Mouse (Mus musculus): ENCODE data around the gene Scn7a. TPM values are rescaled to one million over a fixed set of nuclear protein-coding genes. Genes with fewer than 3 reads are reported as not detected.

The Scn7a gene
- polyA plus RNA-seq, 1 experiment from 2014 or later: 0.03 TPM

DNA sequence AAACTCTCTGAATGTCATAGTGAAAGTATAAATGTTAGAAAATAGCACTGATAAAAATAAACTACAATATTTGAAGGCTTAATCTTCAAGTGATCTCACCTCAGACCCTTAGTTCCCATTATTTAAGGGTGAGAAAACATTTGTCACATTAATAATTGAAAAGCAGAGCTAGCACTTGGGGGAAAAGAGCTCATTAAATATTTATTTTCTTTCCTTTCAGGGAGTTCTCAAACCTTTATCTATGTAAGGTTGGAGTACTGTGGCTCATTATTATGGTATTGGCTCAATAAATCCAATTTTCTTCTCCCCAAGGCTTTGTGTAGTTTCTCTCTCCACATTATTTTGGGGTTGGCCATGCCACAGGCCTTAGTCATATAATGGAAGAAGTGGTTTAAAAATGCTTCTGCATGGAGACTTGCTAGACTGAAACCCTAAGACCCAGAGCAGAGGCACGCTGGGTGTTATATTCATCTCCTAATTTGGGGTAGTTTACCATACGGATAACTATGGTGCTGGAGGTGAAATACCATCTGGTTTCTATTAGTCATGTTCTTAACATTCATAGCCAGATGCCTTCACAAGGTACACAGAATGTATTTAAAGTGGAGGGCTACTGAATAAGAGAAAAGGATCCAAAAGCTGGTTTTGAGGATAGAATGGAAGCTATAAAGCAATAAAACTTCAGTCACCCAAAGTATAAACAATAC lies 57.7 kb downstream of the Scn7a start:
- Histone ChIP-seq H3K27ac (no peak overlapping the region), H3K36me3 (ENCODE audit: poor library complexity, severe bottlenecking) (no peaks in the 10 kb centered on the region), H3K4me2 (no peak overlapping the region), H3K4me3 (no peak overlapping the region), H3K27me3 (no peaks in the 10 kb centered on the region), H3K9me3 (replicated peaks) (no peaks in the 10 kb centered on the region), H3K4me1 (no peaks in the 10 kb centered on the region), H3K9ac (no peak overlapping the region)
- no peak for ATAC-seq
- 61% methylated on average over 2 of the region's 2 CpGs for WGBS

DNA sequence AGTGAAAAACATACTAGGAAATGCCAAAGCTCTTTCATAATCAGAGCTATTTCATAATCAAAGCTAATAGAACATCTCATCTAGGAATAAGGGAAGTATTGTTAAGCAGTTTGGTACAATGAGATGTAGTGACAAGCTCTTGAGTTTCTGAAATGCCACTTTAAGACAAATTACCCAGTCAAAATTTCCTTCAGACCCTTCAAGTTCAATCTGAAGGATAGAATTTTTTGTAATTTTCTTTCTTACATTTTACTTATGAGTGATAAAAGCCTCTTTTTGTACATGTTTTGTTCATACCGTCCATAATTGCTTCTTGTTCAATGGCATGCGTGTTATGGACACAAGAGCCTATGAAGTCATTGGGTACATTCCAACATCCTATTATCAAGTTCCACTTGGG lies 72.6 kb downstream of the Scn7a start:
- ATAC-seq: no peak
- Histone ChIP-seq H3K36me3 (ENCODE audit: poor library complexity, severe bottlenecking) (no peaks in the 10 kb centered on the region), H3K4me1 (no peaks in the 10 kb centered on the region), H3K27ac (no peak overlapping the region), H3K27me3 (no peaks in the 10 kb centered on the region), H3K4me2 (no peak overlapping the region), H3K4me3 (no peak overlapping the region), H3K9ac (no peak overlapping the region), H3K9me3 (replicated peaks) (no peaks in the 10 kb centered on the region)
- WGBS: 73% methylated on average over 2 of the region's 2 CpGs

DNA sequence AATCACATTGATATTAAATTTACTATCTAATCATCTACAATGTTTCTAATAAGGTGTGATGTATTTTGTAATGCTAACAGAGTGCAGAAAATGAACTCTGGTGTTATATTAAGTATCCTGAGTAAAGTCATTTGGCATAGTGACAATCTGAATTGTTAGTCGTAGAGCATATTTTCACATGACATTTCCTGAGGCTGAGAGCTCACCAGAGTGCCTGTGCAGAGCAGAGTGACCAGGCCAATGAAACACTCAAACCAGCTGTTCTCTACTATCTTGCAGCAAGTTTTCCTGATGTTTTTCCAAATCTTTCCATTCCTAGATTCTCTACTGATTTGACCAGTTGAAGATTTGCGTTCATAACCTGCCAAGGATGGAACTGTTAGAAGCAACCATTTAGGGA lies 92.4 kb downstream of the Scn7a start:
- no peaks in the 10 kb centered on the region for H3K9me3 ChIP-seq (replicated peaks)
- no peak overlapping the region for H3K9ac ChIP-seq
- no peaks in the 10 kb centered on the region for H3K27me3 ChIP-seq
- WGBS: 89% methylated on average over 2 of the region's 2 CpGs
- no peaks in the 10 kb centered on the region for H3K36me3 ChIP-seq (ENCODE audit: poor library complexity, severe bottlenecking)
- H3K4me1 ChIP-seq: no peaks in the 10 kb centered on the region
- H3K27ac ChIP-seq: no peak overlapping the region
- no peak overlapping the region for H3K4me3 ChIP-seq
- H3K4me2 ChIP-seq: no peak overlapping the region
- no peak for ATAC-seq

DNA sequence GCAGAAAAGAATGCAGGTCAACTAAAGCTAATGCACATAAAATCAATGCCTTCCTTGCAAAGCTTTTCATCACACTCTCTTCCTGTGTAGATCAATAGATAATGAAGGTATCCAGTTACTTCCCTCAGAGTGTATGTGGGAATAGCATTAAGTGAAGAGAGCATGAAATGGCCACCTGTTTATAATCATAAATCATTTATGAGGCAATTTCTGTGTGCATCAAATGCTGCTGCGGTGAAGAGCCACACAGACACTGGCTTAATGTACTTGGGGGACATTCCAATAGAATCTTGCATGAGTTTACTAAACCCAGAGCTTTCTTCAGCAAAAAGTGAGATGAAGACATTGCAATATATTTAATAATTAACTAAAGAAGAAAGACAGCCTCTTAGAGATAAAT lies 122.7 kb downstream of the Scn7a start:
- no peak for ATAC-seq
- no peak overlapping the region for H3K4me2 ChIP-seq
- no peak overlapping the region for H3K9ac ChIP-seq
- H3K27me3 ChIP-seq: no peaks in the 10 kb centered on the region
- no peak overlapping the region for H3K27ac ChIP-seq
- no peaks in the 10 kb centered on the region for H3K9me3 ChIP-seq (replicated peaks)
- 80% methylated on average over 1 of the region's 1 CpGs for WGBS
- H3K4me1 ChIP-seq: no peaks in the 10 kb centered on the region
- H3K4me3 ChIP-seq: no peak overlapping the region
- H3K36me3 ChIP-seq (ENCODE audit: poor library complexity, severe bottlenecking): no peaks in the 10 kb centered on the region

DNA sequence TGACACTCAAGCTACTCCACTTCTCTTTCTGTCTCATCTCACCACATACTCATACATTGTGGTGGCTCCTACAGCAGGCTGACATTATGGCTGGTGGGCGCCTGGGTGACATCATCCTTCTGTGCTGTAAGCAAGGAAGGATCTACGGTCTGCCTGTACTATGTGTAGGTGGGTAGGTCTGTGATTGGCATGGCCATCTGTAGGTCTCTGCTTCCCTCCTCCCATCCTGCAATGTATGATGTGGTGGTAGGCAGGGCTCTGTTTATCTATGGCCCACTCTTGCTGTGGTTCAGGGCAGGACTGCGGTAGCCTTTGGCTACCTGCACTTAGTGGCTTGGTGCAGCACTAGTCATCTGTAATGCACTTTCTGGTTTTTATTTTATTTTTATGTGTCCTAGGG lies 128.3 kb downstream of the Scn7a start:
- Histone ChIP-seq H3K4me1 (no peaks in the 10 kb centered on the region), H3K9ac (no peak overlapping the region), H3K4me3 (no peak overlapping the region), H3K36me3 (ENCODE audit: poor library complexity, severe bottlenecking) (no peaks in the 10 kb centered on the region), H3K4me2 (no peak overlapping the region), H3K27ac (no peak overlapping the region), H3K27me3 (no peaks in the 10 kb centered on the region), H3K9me3 (replicated peaks) (no peaks in the 10 kb centered on the region)
- ATAC-seq: no peak
- WGBS: 94% methylated on average over 3 of the region's 3 CpGs

DNA sequence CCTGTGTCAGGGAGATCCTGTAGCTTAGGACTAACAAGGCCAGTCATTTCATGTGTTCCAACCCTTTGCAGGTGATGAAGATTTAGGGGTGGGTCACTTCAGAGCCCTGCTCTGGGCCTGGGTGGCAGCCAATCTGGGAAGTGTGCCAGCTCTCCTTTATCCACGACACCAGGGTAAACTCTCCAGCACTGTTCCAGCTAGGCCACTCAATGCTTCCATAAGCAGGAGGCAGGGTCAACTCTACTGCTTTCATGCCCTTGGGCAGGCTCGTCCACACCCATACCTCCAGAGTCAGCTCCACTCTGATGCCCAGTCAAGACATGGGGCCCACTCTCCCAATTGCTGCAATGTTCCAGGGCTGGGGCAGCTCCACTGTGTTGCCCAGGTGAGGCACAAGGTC lies 129.3 kb downstream of the Scn7a start:
- Histone ChIP-seq H3K9me3 (replicated peaks) (no peaks in the 10 kb centered on the region), H3K36me3 (ENCODE audit: poor library complexity, severe bottlenecking) (no peaks in the 10 kb centered on the region), H3K4me1 (no peaks in the 10 kb centered on the region), H3K4me2 (no peak overlapping the region), H3K4me3 (no peak overlapping the region), H3K27me3 (no peaks in the 10 kb centered on the region), H3K9ac (no peak overlapping the region), H3K27ac (no peak overlapping the region)
- ATAC-seq: no peak
- WGBS: 51% methylated on average over 2 of the region's 2 CpGs

DNA sequence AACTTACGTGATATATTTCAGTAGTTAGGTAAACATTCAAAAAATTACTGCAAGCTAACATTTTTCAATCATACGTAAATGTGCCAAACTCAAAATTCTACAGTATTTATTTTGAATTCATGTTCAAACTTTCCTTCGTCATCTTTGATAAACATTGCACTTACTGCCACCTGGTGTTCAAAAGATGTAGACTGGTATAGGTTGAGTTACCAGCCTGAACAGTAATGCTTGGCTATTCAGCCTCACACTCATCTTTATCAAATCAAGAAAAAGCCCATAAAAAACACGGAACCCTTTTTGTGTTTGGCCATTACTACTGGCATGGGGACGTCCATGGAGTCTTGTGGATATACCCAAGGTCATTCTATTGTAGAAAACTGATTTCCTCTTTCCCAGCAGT lies 140.3 kb downstream of the Scn7a start:
- Histone ChIP-seq H3K4me1 (no peaks in the 10 kb centered on the region), H3K9ac (no peak overlapping the region), H3K36me3 (ENCODE audit: poor library complexity, severe bottlenecking) (no peaks in the 10 kb centered on the region), H3K27me3 (no peaks in the 10 kb centered on the region), H3K4me3 (no peak overlapping the region), H3K27ac (no peak overlapping the region), H3K4me2 (no peak overlapping the region), H3K9me3 (replicated peaks) (no peaks in the 10 kb centered on the region)
- WGBS: 30% methylated on average over 5 of the region's 5 CpGs
- peak; percentile 80; the same call in 1 of the 2 replicates for ATAC-seq

DNA sequence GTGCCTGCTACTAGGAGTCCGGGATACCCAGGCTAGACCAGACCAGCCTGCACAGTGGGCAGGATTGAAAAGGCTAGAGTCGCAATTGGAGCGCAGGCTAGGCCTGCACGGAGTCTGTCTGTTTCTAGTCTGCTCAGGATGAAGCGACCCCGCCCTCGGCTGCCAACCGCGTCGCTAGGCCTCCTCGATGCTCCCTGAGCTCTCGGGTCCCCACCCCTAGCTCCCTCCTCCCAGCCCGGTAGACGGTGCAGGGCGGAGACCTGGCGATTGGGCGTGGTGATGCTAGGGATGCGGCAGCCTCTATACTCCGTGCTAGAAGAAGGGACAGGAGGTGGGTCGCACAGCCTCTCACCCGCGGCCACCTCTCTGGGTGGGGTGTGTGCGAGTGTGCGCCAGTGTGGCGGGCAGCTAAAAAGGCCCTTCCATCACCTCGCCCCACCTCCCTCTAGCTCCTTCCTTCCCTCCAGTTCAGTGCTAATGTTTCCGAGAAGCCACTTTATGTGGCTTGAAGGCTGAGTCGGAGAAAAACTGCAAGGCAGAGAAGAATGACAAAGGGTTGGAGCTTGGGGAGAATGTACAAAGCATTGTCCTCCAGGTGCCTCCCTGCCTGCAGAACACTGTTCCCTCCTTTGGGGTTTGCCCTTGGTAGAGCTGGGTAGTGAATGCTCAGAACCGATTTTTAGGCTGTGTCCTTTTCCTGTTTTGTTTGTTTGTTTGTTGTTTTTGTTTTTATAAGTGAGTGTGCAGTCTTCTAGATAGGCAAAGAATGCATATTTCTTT lies 149.9 kb downstream of the Scn7a start, which contains the start of gene Scn9a:
Gene Scn9a, minus strand, starts transcription at position 383 of the 780 bp plus-strand sequence.
- peak; percentile 95 for ATAC-seq
- Histone ChIP-seq H3K4me2 (peak within 1 kb of the TSS; percentile 77), H3K4me3 (peak within 1 kb of the TSS; percentile 48), H3K36me3 (ENCODE audit: poor library complexity, severe bottlenecking) (no peaks in the 10 kb centered on the region), H3K27ac (no peak within 1 kb of the TSS; the same call in 1 of the 2 replicates), H3K9ac (peak within 1 kb of the TSS; percentile 73), H3K9me3 (replicated peaks) (no peaks in the 10 kb centered on the region), H3K27me3 (0 out of 2 replicates have a peak, but pooled peaks cover 5% of the 10 kb centered on the region), H3K4me1 (peaks cover 8% of the 10 kb centered on the region; the same call in 1 of the 2 replicates)
- WGBS: 1% methylated on average over 29 of the region's 29 CpGs

DNA sequence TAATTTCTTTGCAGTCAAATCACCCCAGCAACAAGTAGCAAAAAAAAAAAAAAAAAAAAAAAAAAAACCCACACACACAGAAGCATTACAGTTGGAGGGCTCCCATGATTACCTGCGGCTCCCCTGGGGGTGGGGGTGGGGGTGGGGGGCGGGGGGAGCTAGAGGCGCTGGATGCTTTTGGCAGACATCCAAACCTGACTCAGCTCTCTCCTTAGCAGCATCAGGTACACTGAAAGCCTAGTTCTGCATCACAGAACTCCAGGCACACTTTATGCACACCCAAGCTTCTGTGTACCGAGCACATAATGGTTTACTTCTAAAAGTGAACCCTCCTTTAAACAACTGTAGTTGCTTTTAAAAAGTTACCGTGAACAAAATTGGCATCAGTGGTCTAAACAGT lies 152.0 kb downstream of the Scn7a start:
- 22% methylated on average over 5 of the region's 5 CpGs for WGBS
- H3K9ac ChIP-seq: no peak overlapping the region
- H3K4me1 ChIP-seq: peaks cover 8% of the 10 kb centered on the region; the same call in 1 of the 2 replicates
- H3K27me3 ChIP-seq: 0 out of 2 replicates have a peak, but pooled peaks cover 5% of the 10 kb centered on the region
- H3K9me3 ChIP-seq (replicated peaks): no peaks in the 10 kb centered on the region
- H3K27ac ChIP-seq: no peak overlapping the region
- peak; percentile 29; the same call in 1 of the 2 replicates for ATAC-seq
- H3K36me3 ChIP-seq (ENCODE audit: poor library complexity, severe bottlenecking): no peaks in the 10 kb centered on the region
- peak overlapping the region; percentile 18; the same call in 1 of the 2 replicates for H3K4me2 ChIP-seq
- H3K4me3 ChIP-seq: no peak overlapping the region

Other genes with a start within 250 kb of the Scn7a start
- gene Scn9a, start 150.0 kb downstream of the Scn7a start, polyA plus RNA-seq (2015; fragmentation: Nextera tagmentation; extraction: Ambion mirVana): 3.2 and 3.3 TPM in 2 replicates

Data from forebrain, embryonic 13.5 days (tissue).